Mouse (Mus musculus) MN1 (cell line): ENCODE measurements around the gene Casp3.

Source experiments
- DNase-seq: peaks from one replicate; pipeline ENCODE4 v3.0.0-alpha.2; 2016; ENCODE audit warnings: low spot score

The Casp3 gene

GRCm38 (mm10) chr8:46606930-46607329, 10.2 kb upstream of the Casp3 start:
- DNase-seq, result no peak

DNA sequence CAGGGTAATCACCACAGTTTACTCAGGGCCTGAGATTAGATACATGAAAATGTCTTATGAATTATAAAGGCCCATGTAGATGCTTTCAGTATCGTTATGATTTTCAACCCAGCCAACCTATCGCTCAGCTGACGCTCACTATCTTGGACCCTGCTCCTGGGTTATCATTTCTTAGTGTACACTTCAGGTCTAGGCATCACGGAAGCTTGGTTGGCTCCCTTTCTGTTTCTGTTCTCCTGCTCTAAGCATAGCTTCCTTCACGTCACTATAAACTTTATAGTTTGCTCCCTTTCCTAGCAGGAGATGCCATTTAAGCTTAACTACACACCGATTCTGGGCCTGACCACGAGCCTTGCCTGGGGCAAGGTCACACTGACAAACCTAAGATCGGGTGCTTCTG, 5.5 kb upstream of the Casp3 start:
- no peak for DNase-seq

DNA sequence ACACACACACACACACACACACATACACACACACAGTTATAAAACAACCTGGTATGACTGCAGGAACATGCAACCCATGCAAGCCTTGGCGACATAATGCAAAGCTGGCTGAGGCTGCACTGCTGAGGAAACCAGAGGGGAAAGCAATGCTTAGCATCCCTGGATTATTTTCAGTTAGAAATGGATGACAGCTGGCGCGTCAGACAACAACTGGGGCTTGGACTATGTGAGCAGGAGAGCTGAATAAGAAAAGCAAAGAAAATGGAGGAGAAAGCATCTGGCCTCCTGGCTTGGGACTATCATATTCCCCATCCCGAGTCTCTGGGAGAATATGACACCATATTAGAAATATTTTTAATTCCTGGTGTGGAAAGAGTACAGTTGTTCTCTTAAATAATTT, 4.2 kb upstream of the Casp3 start:
- peak; percentile 36 for DNase-seq

- peak; percentile 62 for DNase-seq
Observed at GRCm38 (mm10) chr8:46613377-46613776, 3.7 kb upstream of the Casp3 start.

GRCm38 (mm10) chr8:46615936-46616335, 1.2 kb upstream of the Casp3 start:
- no peak for DNase-seq

DNA sequence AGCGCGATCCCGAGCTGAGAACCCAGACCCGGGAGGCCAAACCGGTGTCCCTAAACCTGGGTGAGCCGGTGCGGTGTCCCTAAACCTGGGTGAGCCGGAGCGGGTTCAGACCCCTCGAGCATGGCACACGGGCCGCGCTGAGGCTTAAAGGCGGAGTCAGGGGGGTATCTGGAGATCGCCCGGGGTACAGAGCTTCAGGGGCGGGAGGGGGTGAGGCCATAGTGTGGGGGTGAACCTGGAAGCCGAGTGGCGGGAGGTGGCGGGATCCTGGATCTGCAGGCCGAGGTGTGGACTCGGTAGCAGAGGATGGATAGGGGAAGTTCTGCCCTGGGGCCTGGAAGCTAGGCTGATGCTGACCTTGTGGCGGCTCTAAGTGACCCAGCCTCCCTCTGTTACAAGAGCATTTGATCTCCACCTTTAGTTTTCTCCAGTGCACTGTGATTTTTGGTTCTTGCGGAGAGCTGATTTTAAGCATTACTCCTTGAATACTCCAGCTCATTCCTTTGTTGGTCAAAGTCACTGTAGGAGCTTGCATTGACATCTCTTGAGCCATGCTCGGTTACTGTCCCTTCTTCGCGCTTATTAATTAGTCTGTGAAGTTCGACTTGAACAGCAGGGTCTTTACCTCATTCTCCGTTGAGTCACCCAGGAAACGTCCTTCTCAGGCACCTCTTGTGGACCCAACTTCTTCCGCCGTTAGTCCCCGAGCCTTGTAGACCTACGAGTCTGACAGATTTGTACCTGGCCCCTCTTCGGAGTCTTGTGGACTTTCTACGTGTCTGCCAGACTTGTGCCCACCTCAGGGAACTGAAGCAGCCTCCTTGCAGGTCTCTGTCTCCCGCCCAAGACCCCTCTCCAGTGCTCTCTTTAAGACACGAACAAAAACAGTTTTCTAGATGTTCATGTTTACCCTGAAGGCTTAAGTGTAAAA, 864 bp downstream of the Casp3 start:
- no peak for DNase-seq

- DNase-seq, result peak; percentile 23
Observed at GRCm38 (mm10) chr8:46618639-46619320, 1.7 kb downstream of the Casp3 start.

DNA sequence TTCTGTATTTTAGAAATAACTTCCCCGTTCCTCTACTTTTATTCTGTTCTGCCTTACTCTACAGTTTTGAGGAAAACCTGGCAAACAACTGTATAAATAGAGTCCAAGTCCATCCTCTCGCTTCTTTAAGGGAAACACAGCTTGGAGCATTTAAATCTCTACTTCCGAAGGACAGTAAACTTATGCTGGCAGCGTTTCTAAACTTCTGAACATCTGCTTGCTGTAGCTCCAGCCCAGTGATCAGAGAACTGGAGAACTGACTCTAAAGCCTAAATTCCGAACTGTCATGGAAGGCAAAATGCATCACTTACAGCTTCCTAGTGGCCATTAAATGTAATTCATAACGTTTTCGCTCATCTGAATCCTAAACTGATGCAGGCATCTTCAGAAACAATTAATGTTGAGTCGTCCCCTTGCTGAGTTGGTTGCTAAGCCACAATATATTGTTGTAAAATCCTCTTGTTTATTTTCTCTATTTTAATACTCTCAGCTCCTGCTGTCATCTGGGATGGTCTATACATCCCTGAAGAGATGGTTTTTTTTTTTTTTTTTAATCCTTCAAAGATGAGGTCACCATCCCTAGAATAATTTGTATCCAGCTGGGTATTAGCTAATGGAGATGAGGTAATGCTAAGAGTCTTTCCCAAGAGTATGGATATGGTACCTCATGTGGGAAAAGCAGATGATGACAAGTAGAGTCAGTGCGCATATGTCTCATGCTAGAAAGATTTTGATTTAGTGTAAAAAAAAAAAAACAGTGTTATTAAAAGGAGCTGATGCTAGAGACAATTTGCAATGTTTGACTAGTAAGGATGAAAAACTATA, 5.6 kb downstream of the Casp3 start:
- DNase-seq, result peak; percentile 66

DNA sequence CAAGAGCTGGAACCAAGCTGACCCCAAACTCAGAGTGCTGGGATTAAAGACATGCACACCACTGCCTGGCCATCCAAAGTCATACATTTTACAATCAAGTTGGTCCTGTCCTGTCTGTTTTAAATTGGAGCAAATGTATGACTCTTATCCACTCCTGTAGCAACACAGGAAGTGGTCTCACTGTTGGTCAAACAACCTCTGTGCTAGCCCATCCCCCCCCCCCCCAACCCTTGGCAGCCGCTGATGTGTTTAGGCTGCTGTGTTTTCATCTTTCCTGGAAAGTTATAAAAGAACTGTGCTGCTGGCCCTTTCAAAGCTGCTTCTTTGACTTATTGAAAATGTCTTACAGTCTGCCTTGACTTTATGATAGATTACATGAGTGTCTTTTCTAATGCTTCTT, 8.1 kb downstream of the Casp3 start:
- DNase-seq, result no peak

DNA sequence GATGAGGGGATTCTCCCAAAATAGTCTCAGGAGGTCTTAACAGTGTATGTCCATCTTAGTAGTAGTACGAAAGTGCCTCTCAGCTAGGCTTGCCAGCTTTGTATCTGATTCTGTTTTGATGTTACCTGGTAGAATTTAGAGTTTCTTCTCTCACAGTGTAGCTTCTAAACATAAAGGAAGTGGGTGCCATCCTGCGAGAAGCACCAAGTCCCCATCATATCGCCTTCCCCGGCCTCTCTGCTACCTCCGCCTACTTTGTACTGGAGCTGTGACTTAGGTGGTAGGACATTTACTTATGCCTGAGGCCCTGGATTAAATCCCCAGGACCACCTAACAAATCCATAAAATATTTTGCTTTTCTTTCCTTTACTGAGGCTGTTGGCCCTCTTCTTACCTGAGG, 9.6 kb downstream of the Casp3 start:
- no peak for DNase-seq

DNA sequence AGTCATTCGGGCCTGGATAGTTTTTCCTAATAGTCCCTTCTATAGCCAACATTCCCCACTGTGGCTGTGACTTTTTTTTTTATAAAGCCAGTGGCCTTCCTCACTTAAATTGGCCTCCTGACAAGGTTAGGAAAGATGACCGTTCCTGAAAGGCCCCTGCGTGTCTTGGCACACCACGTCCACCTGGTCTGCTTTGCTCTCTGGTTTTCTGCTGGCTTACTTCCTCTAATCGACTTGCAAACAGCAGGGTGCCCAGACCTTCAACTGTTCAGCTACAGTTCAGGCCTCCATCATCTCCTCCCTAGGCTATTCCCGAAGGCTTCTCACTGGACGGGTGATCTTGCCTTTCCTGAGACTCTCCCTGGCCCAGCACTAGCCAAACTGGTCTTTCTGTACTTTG, 10.8 kb downstream of the Casp3 start:
- no peak for DNase-seq

- DNase-seq, result no peak
Observed at GRCm38 (mm10) chr8:46628645-46629044, 11.6 kb downstream of the Casp3 start.

DNA sequence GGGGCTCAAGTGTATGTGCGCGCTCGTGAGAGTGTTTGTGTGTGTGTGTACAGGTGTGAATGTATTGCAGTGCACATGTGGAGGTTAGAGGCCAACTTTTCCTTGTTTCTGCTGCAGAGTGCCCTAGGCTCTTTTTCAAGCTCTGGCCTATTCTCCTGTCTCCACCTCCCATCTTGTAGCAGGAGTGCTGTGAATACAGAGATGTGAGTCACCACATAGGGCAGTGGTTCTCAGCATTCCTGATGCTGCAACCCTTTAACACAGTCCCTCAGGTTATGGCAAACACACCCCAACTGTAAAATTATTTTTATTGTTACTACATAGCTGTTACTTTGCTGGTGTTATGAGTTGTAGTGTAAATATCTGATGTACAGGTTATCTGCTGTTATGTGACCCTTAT, 13.3 kb downstream of the Casp3 start:
- no peak for DNase-seq

- no peak for DNase-seq
Observed at GRCm38 (mm10) chr8:46630932-46631331, 13.8 kb downstream of the Casp3 start.

GRCm38 (mm10) chr8:46639010-46639571, 22.0 kb downstream of the Casp3 start:
- peak; percentile 89 for DNase-seq

GRCm38 (mm10) chr8:46639852-46640251, 22.8 kb downstream of the Casp3 start:
- no peak for DNase-seq

DNA sequence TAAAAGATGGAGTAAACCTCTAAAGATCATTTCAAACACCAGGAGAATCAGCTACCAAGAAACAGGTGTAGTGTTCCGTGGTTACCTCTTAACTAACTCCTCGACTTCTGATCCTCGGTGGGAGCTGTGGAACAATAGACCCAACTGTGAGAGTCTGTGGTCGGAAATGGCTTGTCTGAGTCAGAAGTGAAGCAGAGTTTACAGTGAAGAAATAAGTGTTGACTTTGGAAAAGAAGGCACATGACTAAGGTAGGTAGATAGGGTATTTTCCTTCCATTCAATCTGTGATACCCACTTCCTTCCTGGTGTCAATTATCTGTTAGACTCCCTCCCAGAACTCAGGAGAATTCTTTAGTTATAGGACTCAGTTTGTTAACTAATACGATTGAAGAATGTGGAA, 24.2 kb downstream of the Casp3 start:
- no peak for DNase-seq

GRCm38 (mm10) chr8:46648421-46648820, 31.3 kb downstream of the Casp3 start:
- DNase-seq, result no peak

DNA sequence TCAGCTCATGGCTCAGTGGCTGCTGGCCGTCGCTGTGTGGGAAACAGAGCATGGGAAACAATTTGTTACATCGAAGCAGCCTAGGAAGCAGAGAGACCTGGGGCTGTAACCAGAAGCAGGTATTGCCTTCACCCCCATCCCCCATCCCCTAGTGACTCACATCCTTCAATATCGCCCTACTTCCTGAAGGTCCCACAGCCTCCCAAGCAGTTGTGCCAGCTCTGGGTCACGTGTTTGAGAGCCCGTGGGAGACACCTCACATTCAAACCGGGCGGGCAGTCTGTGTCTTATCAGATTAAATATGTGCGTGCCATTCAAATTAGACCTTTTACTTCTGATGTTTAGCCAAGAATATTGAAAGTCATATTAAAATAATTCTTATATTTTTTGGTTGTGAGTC, 34.8 kb downstream of the Casp3 start:
- peak; percentile 71 for DNase-seq

GRCm38 (mm10) chr8:46655919-46656318, 38.8 kb downstream of the Casp3 start:
- DNase-seq, result peak; percentile 39

GRCm38 (mm10) chr8:46671496-46671895, 54.4 kb downstream of the Casp3 start:
- peak; percentile 64 for DNase-seq
